Mouse (Mus musculus): ENCODE results near the gene Fam53b. TPM values are rescaled to one million over a fixed set of nuclear protein-coding genes. Genes with fewer than 3 reads are reported as not detected.
A peak's percentile ranks its signal among the peaks of the same experiment; 100 is the strongest.

Gene Fam53b
- polyA plus RNA-seq, 1 experiment = 11.2 TPM

DNA sequence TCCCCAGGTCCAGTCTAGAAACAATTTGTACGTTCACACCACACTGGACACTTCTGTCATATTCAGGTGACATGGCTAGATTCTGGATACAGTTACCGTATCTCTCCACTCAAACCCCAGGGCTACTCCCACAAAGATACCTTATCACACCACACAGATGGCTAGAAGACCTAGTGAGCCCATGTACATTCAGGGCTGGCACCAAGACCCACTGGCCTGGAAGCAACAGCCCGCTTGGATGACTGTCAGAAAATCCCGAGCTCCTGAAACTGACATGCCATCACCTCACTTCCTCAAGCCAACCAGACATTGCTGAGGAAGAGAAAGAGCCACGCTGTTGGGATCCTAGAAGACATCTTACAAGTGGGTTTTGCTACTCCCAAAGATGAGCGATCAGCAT is 74.8 kb downstream of the Fam53b start:
- no peak for DNase-seq (ENCODE audit: low spot score)

DNA sequence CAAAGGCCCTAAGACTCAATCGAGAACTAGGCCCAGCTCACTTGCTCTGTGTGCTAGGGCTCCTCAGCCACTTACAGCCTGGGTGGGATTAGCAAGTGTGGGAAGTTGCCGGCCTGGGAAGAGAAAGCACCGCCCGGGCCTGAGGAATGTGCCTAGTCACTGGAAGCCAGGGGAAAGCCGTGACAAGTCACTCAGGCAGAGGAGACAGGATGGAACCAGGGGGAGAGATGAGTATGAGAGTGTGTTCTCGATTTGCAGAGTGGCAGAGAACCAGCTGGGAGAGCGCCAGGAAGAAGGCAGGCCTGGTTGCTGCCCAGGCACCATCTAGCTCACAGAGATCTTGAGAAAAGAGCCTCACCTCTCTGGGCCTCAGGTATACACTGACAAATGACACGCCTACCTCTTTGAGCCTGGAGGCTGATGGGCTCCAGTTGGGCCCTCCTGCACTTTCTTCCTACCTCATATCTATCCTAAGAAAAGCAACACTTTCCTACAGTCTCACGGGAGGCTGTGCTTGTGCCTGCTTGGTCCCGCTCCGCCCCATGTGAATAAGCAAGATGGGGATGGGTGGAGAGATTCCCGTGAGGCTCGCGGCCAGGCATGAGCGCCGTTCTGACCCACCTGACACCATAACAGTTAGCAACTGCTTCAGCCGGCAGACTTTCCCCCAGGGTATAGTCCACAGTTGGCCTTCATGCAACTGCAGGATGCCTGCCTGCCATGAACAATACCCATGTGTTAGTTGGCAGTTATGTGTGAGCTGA is 77.4 kb downstream of the Fam53b start:
- DNase-seq (ENCODE audit: low spot score) = no peak

DNA sequence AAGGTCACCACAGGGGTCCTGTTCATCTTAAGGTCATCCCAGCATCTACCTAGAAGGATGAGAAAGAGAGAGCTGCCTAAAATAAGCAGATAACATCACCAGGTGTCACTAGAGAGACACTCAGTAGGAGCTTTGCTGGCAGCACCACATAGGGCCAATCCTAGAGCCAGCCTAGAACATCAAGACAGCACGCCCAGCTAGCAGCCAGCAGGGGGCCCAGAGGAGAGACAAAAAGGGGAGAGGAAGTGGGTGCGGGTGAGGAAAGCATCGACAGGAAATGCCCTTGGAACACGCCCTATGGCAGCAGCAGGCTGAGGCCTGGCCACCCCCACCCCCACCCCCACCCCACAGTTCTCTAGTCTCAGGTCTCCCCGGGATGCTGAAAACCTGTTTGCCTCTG is 78.5 kb downstream of the Fam53b start:
- DNase-seq (ENCODE audit: low spot score) = no peak

DNA sequence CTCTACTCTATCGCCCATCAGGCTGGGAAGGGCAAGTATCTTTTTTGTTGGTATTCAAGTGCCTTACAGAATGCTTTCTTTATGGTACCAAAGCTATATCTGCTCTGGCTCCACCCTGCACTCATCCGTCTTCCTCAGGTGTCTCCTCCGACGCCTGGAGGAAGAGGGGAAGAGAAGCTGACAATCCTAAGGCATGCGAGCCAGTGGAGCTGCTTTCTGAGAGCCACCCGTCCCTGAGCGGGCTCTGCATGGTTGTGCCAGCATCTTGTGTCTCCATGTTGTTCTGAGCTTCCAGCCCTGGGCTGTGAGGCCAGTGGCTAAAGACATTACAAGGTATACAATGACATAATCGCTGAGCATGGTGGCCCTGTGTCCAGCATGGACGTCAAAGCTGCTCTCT is 79.5 kb downstream of the Fam53b start:
- DNase-seq (ENCODE audit: low spot score) = no peak

DNA sequence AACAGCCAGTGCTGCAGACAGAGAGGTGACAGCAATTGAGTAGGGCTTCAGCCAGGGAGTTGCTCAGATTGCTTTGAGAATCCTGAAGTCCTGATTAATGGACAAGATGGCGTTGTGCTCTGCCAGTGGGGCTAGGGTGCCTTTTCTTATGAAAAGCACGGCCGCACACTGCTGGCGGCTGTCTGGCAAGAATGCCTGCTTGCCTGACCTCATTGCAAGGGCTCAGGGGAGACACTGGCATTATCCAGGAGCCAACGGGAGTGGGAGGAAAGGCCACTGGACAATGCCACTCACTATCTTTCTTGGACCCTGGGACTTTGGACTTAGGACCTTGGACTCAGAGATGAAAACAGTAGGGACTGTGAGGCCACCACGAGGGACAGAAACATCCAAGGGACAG is 80.2 kb downstream of the Fam53b start:
- no peak for DNase-seq (ENCODE audit: low spot score)

DNA sequence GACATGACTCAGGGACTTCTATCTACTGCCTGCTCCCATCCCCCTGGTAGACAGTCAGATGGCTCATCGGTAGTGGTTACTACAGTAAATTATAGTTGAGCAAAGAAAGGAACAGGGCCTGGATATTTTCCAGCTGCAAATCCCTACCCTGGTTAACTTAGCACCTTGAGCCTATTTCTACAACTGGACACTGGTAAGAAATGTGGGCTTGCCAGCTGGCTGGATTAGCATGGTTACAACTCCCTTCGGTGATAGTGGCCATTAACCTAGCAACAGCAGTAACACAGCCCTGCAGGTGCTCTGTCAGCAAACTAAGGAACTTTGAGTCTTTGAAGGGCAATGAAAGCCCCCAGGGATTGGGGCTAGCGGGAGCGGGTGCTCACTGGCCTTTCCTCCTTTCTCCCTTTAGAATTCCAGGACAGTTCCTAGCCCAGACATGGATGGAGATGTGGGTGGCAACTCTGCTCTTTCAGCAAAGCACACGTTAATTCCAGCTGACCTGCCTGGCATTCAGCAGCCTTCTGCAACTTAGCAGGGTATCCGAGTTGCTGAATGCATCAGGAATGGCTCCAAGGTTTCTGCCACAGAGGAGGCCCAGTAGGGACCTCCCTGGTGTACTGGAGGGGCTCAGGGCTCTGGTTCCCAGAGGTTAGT is 81.4 kb downstream of the Fam53b start:
- DNase-seq (ENCODE audit: low spot score) = no peak

DNA sequence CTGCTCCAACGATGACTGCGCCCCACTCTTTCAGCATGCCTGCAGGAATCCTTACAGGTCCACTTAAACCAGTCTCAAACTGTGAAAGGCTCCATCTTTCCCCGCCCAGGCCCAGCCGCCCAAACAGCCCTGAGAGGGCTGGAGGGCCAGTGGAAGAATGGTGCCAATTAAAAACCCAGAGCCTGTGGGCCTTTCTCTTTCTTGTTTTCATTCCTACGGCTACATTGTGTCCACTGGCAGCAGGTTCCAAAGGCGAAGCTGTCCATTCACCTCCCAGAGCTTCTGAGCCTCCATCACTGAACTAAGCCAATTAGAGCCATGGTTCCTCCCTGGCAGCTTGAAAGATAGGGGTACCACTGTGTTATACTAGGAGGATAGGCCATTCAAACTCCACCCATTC is 82.1 kb downstream of the Fam53b start:
- no peak for DNase-seq (ENCODE audit: low spot score)

DNA sequence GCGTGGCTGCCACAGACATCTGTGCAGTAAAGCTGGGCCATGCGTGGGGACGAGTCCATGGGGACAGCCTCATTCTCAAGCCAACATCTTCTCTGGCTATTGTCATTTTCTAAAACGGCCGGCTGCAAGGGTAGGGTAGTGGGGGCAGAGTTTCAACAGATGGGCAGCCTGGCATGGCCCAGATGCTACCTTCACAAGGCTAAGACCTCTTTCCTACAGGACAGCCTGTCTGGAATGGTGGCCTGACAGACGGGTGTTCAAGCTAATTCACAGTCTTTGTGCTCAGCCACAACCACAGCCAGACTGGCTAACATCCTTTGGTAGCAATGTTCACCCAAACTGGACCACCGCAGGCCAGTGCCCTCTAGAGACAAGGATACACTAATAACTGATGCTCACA is 83.2 kb downstream of the Fam53b start:
- DNase-seq (ENCODE audit: low spot score) = no peak

DNA sequence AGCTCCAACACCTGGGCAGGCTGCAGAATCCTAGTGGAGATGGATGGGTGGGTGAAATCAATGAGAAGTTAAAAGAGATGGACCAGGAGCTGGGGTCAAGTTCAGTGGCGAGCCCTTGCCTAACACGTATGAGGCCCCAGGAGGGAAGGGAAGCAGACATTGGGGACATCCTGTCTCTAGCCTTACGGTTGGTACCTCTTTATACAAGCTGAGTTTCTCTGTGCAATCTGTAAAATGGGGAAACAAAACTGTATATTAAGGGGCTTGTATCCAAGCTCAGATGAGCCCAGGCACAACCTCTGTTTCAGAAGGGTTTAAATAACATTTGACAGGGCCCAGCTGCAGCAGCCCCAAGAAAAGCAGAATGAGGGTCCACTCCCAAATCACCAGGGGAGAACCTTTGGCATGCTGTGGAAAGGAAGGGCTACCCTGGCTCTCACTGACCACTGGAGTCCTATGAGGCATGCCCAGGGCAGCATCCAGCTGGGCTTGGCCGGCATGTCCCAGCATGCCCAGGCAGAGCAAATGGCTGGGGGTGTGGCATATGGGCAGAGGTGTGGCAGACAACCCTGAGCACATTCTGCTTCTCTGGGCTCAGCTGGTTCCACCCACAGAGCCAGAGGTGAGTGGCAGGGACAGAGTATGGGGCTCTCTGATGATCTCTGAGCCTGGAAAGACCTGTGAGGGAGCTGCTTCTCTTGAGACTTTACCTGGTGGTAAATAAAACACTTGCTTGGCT is 84.4 kb downstream of the Fam53b start:
- peak; percentile 51 for DNase-seq (ENCODE audit: low spot score)

DNA sequence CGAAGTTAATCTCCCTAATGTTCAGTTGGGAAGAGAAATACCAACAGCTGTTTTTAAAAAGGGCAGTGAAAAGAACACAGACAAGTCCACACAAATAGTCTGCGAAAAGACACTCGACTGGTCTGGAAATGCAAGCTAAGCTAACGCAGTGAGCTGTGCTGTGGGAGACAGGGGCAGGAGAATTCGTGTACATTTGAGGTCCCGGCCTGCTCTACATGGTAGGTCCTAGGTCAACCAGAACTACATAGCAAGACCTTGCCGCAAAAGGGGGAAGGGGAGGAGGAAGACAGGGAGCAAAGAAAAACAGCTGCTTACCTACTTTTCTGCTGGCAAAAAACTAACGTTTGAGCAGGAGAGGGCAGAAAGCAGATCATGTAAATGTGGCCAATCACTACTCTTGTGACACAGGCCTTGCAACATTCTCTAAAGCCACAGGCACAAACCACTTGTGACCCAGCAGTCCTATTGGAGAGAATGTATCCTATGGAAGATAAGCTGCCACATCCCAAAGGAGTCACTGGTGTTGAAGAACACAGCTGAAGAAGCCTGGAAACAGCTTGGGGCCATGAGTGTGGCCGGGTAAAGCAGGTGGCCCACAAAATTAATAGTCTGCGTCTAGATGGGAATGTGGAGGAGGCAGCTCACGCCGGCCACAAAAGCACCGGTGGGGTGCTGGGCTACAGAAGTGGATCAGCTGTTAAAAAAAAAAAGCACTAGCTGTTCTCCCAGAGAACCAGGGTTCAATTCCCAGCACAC is 87.4 kb downstream of the Fam53b start:
- no peak for DNase-seq (ENCODE audit: low spot score)

DNA sequence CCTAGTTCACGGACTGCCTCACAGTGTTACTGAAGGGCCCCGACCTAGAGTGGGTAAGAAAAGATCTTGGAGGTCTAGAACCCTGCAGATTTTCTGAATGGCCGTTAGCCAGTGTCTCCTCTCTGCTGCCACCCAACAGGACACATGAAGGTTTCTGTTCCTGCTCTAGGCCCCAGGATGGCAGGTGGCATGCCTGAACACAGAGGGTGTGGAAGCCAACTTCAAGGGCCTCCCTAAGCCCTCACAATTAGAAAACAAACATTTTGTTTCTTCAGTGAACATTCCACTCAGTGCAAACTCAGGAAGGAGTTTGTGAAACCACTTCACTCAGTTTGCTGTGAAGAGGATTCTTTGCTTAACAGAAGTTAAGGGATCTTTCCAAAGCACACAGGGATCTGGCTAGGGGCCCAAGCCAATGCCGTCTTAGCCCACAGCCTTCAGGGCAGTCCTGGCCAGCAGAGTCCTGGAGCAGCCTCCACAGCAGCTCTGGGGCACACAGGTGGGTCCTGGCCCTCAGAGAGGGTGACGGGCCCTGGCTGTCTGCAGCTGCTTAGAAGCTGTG is 89.1 kb downstream of the Fam53b start:
- no peak for DNase-seq (ENCODE audit: low spot score)

DNA sequence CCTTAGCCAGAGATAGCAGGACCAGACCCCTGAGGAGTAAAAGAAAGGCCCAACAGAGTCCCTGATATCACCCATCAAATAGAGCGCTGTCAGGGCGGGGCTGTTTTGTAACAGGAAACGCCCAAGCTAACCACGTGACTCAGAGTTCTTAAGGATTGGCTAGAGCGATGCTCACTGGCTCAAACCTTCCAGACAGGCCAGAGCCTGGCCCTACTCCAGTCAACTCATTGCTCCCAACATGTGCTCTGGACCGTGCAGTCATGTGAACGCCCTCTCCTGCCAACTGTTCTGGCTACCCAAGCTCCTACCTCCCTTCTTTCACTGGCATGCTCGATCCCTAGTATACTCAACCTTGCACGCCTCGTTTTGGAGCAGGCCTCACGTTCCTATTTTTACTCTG is 89.8 kb downstream of the Fam53b start:
- DNase-seq (ENCODE audit: low spot score) = no peak

DNA sequence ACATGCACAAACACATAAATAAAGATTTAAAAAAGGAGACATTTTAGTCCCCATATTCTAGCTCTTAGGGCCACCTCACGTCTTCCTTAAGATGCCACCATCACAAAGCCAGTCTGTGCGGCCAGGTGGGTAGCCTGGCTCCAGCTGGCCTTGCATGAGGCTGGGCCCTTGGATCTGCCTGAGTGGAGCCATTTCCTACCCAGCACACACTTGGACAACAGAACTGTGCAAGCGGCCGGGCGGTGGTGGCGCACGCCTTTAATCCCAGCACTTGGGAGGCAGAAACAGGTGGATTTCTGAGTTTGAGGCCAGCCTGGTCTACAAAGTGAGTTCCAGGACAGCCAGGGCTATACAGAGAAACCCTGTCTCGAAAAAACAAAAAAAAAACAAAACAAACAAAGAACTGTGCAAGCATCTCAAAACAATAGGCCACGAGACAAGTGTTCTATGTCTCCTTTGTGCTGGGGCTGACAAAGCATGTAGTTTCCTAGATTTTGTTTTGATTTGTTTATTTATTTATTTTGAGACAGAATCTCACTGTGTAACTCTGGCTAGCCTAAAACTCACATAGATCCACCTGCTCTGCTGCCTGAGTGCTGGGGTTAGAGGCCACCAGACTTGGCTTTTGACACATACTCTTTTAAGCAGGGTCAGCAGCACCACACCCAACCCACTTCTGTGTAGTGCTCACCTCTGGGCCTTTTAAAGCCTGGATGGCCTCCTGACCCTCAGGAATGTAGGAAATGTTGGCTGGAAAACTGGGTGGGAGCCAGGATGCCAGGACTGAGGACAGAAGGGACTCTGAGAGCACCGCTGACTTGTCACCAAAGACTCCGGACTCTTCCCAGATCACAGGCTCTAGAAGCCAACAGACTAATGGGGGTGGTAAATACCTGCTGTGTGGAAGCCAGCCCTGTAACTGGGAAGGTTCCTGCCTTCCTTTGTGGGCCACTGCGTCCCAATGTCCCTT is 91.0 kb downstream of the Fam53b start:
- no peak for DNase-seq (ENCODE audit: low spot score)

DNA sequence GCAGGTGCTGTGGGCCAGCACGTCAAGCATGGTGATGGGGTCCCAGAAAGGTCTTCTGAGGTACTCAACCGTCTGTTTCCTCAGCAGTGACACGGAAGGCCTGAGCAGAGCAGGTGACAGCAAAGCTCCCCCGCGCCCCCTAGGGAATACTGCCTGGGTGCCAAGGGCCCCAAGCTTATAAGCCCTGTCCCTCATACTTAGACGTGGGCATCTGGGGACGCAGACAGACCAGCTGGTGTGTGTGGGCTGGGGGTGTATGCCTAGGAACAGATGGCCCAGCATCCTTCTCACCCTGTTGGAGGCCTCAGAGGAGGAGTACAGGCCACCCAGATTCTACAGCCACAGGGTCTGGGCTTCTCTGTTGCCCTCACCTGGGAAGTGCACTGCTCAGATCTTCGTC is 93.1 kb downstream of the Fam53b start:
- DNase-seq (ENCODE audit: low spot score) = no peak

DNA sequence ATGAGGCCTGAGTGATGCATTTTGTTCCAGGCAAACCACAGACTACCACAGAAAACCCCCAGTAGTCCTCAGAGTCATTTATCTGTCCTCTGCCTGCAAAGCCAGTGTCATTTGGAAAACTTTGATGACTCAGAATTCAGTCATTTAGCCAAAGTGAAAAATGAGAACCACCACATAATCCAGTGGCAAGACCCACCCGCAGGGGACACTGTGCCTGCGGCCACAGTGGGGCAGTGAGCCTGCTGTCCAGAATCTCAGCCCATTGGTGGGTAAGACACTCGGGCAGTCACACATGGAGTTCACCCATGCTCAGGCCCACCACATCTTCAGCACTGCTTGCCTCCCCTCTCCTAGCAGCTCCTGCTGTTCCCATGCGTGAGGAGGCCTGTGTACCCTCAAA is 94.1 kb downstream of the Fam53b start:
- no peak for DNase-seq (ENCODE audit: low spot score)

DNA sequence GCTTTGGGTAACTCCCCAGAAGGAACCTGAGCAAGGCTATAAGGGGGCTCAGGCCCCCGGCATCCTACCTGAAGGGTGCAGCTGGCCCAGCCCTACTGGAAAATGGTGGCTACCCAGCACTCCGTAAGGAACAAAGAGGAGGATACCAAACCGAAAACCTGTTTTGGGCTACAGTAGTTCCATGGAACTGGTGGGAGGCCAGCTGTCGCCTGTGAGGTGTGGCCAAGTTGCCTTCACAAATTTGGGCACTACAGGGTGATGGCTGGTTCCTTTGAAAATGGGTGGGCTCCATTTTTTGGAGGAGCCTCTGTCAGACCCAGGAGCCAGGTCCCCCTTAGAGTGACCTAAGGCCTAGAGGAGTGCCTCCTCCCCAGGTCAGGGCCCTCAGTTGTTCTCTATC is 98.4 kb downstream of the Fam53b start:
- no peak for DNase-seq (ENCODE audit: low spot score)

DNA sequence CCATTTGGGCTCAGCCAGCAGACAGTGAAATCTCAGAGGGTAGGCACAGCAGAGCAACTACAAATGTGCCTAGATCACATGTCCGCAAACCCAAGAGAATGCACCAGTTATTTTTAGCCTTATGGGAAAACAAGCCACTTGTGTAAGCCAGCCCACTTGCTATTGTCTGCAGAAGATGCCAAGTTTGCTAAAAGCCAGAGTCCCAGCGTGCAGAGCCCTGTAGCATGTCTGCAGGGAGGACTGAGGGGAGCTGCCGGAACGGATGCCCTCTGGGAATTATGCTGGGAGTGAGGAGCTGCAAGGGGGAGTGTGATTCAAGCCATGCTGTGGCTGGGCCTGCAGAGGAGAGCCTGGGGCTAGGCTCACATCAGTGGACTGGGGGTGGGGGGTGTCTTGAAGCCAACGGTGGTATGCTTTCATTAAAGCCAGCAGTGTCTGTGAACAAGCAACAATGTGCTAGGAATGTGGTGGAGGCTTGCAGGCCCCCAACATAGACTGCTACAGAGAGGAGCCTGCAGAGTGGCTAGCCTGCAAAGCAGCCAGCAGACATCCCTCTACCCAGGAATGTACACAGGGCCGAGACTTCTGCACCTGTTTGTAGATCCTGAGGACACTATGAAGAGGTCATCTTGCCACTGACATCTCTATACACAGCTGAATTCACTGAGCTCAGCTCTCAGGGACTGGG is 99.3 kb downstream of the Fam53b start:
- DNase-seq (ENCODE audit: low spot score) = no peak

DNA sequence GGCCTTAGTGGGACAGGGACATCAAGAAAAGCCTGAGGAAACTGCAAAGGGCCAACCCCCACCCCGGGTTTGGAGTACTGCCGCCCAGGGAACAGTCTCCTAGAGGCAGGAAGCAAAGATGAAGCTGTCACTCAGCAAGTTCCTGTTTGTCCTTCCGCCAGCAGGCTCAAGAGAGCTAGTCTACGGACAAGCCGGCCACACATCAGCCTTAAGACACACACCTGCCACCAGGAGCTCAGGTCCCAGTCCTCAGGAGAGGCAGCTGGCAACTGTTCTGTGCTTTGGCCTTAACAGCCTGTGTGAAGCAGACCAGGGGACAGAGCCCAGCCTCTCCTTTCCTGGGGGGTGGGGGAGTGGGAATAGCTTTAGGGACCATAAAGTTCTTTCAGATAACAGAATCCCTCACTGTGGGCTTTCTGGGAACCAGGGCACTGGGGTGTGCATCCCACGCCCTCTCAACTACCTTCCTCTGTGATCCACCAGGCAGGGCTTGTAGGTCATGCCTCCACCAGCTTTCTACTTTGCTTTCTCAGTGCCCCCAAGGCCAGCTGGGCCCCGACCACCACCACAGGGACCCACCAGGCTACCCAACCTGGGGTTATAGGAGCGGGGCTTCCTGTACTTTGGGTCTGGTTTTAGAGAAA is 100.1 kb downstream of the Fam53b start:
- DNase-seq (ENCODE audit: low spot score) = no peak

DNA sequence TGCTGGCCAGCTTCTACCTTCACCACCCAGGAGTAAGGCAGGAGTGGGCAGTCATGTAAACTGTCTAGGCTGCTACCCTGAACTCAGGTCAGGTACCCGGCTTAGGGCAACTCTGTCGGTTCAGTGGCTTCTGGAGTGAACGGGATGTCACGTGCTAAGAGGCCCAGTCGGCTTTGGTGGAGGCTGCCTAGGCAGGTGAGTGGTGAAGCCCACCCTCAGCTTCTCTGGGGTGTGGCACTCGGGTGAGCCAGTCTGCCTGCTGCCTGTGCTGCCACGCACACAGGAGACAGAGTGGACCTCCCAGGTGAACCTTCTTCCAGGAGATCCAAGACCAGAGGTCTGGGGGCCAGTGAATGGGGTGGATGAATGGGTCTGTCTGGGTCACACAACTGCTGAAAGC is 100.7 kb downstream of the Fam53b start:
- DNase-seq (ENCODE audit: low spot score) = no peak

All from urinary bladder, adult 2 months (tissue).